Mouse (Mus musculus) small intestine, adult 2 months (tissue): ENCODE measurements around the gene Fblim1.

ENCODE experiments used
- CTCF ChIP-seq: fragments of 200-500 bp; IDR thresholded peaks from 2 replicates; pipeline ENCODE4 v1.5.1; 2012; ENCODE audit warnings: low read depth, mild to moderate bottlenecking, control low read depth, inconsistent platforms, low read length, moderate library complexity, mixed read lengths; ENCODE audit not compliant: insufficient replicate concordance, insufficient read length; ENCODE audit errors: extremely low read depth
- POLR2A ChIP-seq: fragments of 200-500 bp; IDR thresholded peaks from 2 replicates; pipeline ENCODE4 v1.6.1; 2012; ENCODE audit warnings: low read depth, mild to moderate bottlenecking, control low read depth, inconsistent platforms, low read length, moderate library complexity

- TF ChIP-seq CTCF = no peak
- TF ChIP-seq POLR2A = no peak
Measured at GRCm38 (mm10) chr4:141648262-141648661, 42.4 kb upstream of the Fblim1 start.
